Mouse (Mus musculus) left cerebral cortex, postnatal 14 days (tissue): ENCODE data around the gene Muc4. TPM values are rescaled to one million over a fixed set of nuclear protein-coding genes. Genes with fewer than 3 reads are reported as not detected.

Source experiments
- DNase-seq, 2 experiments: peaks; one replicate each; pipeline ENCODE4 v3.0.0; 2021 to 2022; ENCODE audit warnings: low spot score in 2 of 2, mixed read lengths in 1 of 2
- intact Hi-C: fragments of 180-260 bp; cut with DNase I; formaldehyde crosslinking; loops from one replicate; pipeline ENCODE4 v1.15.1; 2025
- total RNA-seq, 2 experiments: library from RNA; stranded (reverse); gene quantifications; 2 replicates each; pipeline ENCODE4 v1.2.3; 2021

The Muc4 gene
- total RNA-seq, 2 experiments from 2014 or later, result not detected

DNA sequence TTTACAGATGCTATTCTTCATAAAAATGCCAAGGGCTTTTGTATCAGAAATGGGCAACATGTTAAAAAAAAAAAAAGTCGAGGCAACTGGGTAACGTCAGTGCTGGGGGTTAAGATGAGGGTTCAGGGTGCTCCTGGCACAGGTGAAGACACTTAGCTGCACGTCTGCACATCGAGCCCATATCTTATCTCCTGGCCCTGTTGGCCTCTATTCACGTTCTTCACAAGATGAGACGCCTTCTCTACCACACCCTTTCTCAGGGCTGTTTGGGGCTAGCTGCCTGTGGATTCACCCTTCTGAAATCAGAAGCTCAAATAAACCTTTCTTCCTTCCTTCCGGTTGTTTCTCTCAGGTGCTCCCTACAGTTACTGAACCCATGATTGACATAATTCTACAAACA is 12.5 kb upstream of the Muc4 start:
- intact Hi-C loops, result loop anchor here (5.0 kb wide), 1 partner anchor 74 kb away; the partner anchor contains the start of gene Muc20

DNA sequence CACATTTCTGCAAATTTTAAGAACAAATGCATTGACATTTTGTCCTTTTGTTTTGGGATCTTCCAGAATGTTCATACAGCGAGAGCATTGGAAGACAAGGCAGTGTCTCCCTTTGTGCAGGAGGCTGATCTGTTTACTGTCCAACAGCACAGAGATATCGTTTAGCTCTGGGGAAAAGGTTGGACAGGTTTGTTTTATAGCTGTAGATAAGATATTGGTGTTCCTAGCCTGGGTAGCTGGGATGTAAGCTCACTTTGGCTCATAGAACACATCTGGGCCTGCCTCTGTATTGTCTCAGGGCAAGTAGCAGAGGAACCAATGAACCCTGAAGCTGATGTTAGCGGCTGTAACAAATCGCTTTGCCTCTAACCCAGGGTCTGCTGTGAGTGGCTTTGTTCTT is 11.9 kb upstream of the Muc4 start:
- intact Hi-C loops, result loop anchor here (5.0 kb wide), 1 partner anchor 74 kb away; the partner anchor contains the start of gene Muc20

More for the DNA sequence above, 12.5 kb upstream of the Muc4 start:
- no peak for DNase-seq

DNA sequence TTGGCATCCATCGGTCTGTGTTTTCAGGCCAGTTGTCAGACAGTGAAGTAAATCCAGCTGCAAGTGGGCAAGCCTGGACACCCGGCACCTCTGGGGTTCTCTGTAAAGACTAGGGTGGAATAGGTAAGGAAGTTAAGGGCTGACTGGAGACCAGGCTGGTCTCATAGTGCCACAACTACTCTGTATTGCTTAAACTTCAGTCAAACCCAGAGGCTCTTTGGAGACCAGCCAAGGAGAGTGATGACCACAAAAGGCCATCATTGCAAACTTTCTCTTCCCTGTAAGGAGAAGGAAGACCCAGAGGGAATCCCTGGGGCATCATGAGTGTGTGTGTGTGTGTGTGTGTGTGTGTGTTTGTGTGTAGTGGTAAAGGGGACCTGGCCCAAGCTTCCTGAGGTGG is 11.4 kb upstream of the Muc4 start:
- no peak for DNase-seq
- intact Hi-C loops, result loop anchor here (5.0 kb wide), 1 partner anchor 73 kb away; the partner anchor contains the start of gene Muc20

More for the DNA sequence above, 11.9 kb upstream of the Muc4 start:
- no peak for DNase-seq

DNA sequence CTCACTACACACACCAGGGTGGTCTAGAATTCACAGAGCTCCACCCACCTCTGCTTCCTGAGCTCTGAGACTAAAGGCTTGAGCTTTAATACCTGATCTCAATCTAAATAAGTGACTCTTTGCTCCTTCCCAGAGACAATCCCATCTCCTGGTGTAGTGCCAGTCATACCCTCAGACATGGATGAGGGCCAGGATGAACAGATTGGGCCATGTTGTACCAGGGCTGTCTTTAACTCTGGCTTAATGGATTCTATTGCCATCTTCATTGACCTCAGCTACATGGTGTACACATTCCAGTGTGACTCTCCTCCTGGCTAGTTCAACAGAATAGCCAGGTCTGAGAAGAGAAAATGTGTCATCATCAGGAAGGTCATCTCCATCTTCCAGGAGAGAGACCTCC is 9.2 kb upstream of the Muc4 start:
- no peak for DNase-seq
- intact Hi-C loops, result no loop called here

DNA sequence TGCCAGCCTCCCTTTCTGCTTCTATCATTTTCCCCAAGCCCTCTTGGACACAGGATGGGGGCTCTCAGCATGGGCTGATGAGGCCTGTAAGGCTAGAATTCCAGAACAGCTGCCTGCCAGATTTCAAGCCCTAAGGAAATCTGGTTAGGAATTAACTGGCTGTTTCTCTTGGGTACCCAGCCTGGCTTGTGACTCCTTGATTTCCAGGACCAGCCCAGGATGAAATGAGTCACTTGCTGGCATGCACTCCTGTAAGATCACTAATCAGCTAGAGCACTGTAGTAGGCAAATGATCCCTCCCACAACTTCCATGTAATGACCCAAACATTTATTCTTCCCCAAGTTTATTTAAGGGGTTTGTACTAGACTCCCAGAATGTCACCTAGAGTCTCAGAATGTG is 7.4 kb upstream of the Muc4 start:
- no peak for DNase-seq
- intact Hi-C loops, result no loop called here

DNA sequence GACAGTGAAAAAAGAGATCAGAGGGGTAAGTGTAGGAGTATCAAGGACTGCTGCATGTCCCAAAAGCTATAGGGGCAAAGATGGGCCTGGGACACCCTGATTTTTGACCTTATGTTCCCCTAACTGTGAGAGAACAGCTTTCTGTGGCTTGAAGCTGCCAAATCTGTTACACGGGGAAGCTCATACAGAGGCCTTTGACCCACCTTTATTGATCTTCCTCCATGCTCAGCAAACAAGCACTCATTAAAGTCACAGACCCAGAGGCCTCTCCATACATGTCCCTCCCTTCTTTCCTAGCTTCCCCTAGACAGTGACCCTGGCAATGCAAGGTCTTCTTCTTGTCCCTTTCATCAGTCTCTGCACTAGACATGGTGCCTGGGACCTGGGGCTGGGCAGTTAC is 7.0 kb upstream of the Muc4 start:
- DNase-seq, result no peak
- intact Hi-C loops, result no loop called here

DNA sequence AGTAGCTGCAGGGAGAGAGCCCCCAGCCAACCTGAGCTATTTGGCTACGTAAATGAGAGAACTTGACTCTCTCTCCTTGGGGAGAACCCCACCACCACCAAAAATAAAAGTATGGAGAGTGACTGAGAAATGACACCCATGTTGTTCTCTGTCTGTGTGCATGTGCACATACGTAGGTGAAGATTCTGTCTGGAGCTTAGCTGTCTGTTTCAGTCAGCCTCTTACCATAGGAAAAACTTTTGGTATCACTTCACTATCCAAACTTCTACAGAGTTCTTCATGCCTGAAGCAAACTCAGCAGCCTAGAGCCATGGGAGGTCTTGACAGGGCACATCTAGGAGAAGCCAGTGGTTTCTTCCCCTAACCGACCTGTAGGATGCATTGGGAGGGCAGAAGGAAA is 2.5 kb upstream of the Muc4 start:
- no peak for DNase-seq
- intact Hi-C loops, result no loop called here

DNA sequence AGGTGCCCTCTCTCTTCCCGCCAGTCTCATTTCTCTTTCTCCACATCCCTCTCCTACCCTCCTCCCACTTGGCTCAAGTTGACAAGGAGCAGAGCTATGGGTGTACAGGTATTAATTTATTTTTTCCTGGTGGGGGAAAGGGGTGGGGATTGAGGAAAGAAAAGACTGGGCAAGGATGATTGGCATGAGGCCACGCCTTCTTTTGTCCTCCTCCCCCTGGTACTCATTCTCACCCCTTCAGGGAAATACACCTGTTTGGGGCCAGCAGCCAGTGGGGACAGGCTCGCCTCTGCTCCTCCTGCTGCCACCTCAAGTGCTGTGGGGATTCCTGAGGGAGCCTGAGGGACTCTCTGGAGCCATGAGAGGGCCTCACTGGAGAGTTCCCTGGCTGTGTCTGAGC is 336 bp downstream of the Muc4 start:
- intact Hi-C loops, result no loop called here
- no peak for DNase-seq

DNA sequence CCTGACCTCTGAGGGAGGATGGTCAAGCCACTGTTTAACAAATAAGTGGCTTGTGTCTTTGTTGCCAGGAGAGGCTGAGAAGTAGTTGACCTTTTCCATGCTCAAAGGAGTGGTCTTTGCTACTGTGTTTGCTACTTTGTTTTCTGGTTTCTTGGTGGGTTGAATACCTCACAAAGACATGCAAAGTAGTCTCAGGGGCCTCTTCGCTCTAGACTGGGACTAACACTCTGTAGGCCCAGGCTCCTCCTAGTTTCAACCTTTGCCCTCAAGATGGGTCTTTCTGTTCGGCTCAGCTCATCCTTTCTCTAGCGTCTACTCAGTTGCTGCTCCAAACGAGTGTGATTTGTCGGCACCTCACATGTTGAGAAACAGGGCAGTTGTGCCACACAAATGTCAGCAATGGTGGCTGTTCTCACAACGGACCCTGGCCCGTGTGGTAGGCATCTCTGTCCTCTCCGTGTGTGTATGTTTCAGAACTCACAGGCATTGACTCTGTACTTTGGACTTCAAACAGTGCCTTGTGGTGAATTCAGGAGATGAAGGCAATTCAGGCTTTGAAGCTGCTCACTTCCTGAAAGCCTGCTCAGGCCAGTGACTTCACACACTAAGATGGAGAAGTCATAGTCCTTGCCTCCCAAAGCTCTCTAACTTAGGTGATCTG is 4.4 kb downstream of the Muc4 start:
- intact Hi-C loops, result no loop called here
- DNase-seq, result no peak

DNA sequence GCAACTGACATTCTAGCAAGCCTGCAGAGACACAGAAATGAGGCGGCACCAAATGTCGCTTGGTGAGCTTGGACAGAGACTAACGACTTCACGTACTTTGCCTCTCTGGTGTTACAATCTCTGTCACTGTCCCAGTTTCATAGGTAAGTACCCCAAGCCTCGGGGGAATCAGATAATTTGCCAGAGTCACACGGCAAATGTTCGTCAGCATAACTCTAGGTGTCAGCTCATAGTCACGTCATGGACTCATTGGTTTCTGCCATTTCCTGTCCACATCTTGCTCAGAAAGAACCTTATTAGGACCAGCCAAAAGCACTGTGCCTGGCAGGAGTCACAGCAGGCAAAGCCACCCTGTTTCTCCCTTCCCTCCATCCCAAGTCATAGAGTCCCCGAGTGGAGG is 5.7 kb downstream of the Muc4 start:
- intact Hi-C loops, result no loop called here
- no peak for DNase-seq

DNA sequence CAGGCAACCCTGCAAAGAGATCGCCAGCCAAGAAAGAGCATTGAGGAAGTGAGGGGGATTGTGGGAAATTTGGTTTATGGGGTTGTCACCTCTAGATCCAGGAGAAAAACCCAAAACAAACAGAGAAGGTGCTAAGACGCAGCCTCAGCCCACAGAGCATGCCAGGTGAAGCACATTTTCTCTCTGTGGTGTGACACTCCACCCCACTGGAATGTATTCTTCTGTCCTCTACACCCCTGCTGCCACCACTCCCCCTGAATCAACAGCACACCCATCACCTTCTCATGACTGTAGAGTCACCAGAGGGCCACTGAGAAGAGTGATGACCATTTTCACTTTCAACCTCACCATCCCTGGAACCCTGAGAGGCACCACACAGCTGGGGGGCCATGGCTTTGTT is 7.0 kb downstream of the Muc4 start:
- DNase-seq, result no peak
- intact Hi-C loops, result no loop called here

DNA sequence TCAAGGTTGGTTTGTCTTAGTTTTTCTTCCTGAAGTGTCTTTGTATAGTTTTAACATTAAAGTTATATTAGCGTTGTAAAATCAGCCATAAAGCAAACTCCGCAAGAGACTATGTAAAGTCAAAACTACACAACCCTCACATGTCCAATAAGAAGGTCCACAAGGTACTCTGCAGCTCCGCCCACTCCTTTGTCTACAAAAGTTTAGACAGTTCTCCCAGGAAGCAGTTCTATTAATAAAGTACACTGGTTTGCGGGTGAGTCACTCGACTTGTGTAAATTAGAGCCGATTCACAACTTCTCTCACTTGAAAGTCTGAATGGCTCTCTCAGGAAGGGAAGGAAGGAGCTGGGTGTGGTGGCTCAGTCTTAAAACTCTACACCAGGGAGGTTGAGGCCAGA is 10.2 kb downstream of the Muc4 start:
- intact Hi-C loops, result no loop called here

DNA sequence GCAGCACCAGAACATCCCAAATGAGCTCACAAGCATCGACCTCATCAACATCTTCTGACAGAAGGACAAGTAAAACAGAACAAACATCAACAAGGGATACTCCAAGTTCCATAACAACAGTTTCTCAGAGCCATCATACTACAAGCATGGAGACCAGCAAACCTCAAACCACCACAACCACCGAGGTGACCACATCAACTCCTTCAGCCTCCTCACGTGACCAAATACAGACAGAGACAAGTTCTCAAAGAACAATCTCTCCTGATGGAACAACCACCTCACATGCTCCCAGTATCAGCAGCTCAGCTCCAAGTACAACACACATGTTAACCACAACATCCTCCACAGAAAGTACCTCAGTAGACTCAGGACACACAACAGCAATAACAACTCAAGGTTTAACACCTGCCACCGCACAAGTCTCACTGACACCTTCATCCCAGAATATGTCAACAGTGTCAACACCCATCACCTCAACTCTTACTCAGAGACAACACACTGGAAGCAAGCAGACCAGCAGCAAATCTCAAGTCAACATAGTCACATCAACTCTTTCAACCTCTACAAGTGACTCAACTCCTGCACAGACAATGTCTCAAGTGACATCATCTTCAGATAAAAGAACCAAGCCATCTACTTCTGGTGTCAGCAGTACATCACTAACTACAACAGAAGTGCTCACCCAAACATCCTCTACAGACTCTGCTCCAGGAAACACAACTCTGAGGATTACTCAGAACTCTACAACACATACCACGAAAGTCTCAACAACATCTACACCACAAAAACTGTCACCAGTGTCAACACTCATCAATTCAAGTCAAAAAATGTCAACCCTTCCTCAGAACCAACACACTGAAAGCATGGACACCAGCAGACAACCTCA is 14.8 kb downstream of the Muc4 start:
- intact Hi-C loops, result no loop called here
- DNase-seq, result no peak

More for the DNA sequence above, 10.2 kb downstream of the Muc4 start:
- no peak for DNase-seq

DNA sequence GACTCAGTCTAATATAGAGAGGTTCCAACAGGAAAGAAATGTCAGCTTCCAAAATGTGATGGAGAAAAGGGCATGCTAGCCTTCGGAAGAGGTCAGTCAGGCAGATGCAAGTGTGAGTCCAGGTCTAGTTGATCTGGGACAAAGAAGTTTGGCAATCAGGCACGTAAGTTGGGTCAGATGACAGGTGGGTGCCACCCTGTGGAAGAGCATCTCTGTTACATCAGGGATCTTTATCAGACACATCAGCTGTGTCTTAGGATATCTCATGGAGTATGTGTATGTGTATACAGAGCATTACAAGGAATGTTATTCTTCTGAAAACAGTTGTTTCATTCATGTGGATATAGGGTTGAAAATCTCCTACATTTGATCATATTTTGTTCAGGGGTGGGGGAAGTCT is 28.9 kb downstream of the Muc4 start:
- no peak for DNase-seq
- intact Hi-C loops, result no loop called here

DNA sequence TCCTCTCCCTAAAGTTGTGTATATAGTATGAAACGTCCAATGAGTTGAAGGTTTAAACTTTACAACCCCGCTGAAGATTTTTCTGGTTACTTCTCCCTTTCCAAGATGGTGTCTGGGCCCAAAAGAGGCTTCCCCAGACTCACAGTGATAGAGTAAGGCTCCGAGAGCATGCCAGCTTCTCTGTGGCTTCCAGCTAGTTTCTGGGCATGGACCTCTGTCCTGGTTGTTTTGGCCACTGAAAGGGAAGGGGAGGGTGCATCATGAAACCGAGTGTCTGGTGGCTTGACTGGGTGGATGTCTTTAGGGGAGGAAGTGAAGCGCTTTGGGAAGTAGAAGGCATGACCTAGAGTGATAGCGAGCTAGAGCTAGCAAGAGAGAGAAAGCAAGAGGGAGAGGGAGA is 29.3 kb downstream of the Muc4 start:
- intact Hi-C loops, result no loop called here
- no peak for DNase-seq

DNA sequence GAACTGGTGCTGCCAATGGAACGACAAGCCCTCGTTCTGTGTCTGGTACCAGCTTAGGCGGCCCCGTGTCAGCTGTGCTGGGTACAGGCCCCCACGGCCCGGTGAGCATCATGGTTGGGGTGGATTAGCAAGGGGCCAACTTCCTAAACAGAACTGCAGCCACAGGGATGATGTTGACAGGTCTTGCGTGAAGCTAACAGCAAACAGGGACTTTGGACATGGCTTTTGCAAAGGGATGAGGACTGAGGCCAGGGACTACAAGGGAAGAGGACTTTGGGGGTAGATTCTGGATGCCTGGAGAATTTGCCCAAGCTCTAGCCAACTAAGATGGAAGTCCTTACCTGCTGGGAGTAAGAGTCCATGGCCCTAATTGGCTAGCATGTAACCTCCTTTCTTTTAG is 31.2 kb downstream of the Muc4 start:
- intact Hi-C loops, result no loop called here
- DNase-seq, result no peak

DNA sequence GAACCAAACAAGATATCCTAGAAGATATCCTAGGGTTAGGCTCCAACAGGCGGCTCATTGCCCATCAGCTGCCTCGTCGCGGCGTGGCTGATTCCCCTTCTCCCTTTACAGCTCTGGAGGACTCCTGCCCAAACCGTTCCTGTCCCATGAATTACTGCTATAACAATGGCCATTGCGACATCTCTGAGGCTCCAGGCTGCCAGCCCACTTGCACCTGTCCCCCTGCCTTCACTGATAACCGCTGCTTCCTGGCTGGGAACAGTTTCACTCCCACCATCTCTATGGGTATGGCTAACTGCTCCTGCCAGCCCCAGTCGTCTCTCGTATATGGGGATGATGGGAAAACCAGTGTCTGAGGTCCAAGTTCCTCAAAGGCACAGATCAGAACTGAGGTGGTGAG is 41.0 kb downstream of the Muc4 start:
- no peak for DNase-seq
- intact Hi-C loops, result no loop called here

DNA sequence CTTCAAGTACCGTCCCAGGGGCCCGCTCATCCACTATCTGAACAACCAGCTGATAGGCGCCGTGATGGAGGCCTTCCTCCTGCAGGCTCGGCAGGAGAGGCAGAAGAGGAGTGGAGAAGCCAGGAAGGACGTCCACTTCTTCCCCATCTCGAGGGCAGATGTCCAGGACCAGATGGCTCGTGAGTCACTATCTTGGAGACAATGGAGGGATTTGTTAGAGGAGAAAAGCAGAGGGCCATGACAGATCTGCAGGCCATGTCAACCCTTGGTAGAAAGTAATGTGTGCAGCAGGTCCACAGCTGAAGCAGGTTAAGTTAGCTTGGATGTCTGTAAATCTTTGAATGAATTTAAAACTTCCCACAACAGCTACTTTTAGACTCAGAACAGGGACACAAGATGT is 43.3 kb downstream of the Muc4 start:
- no peak for DNase-seq

DNA sequence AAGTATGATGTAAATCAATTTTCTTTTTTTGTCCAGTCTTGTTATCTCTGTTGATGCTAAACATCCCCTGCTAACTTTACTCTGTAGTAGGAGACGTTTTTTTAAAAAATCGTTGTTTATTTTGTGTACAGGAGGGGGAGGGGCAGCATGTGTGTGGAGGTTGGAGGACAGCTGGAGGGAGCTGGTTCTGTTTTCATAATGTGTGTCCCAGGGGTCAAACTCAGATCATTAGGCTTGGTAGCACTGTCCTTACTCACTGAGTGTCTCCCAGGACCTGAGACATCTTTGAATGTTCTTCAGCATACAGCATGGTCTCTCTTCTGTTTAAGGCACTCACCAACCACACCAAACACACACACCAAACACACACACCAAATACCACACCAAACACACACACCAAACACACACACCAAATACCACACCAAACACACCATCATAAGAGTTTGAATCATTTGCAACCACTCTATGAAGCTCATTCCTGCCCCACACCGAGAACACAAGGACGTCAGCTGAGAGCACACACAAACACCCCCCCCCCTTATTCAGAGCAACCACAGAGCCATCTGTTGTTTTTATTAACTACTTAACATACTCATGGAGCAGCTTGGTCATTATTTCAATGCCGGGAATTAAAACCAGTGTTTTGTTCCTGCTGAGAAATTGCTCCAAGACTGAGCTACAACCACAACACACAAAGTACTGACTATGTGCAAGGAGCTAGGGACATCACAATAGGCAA is 47.8 kb downstream of the Muc4 start:
- intact Hi-C loops, result no loop called here

More for the DNA sequence above, 43.3 kb downstream of the Muc4 start:
- intact Hi-C loops, result no loop called here

DNA sequence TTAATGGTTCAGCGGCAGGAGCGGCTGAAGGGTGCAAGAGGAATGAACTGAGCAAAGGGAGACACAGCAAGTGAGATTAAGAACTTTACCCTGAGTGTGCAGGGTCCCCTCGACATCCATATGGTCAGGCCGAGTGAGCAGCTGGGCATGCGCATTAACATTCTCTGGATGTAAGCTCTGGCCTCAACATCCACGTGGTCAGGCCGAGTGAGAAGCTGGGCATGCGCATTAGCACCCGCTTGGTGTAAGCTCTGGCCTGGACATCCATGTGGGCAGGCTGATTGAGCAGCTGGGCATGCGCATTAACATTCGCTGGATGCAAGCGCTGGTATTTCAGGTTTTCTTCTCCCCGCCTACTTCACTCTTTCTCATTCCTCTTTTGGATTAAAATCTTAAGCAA is 49.2 kb downstream of the Muc4 start:
- intact Hi-C loops, result no loop called here
- DNase-seq, result peak; percentile 48 to 64

More for the DNA sequence above, 47.8 kb downstream of the Muc4 start:
- no peak for DNase-seq
